Mouse (Mus musculus) gastrocnemius, adult 2 months (tissue): ENCODE results near the gene Os9. TPM values are rescaled to one million over a fixed set of nuclear protein-coding genes. Genes with fewer than 3 reads are reported as not detected.

Experiments
- DNase-seq: peaks from one replicate; pipeline ENCODE4 v3.0.0; 2022
- H3K27ac ChIP-seq: fragments of 200-600 bp; 2 replicates; pipeline ENCODE4 v1.8.1; 2022; ENCODE audit warnings: mild to moderate bottlenecking
- H3K4me3 ChIP-seq: fragments of 200-600 bp; 2 replicates; pipeline ENCODE4 v1.8.1; 2022; ENCODE audit warnings: mild to moderate bottlenecking, moderate library complexity
- CTCF ChIP-seq: fragments of 200-600 bp; IDR thresholded peaks from 2 replicates; pipeline ENCODE4 v1.8.1; 2022; ENCODE audit warnings: antibody characterized with exemption, mild to moderate bottlenecking, moderate library complexity
- intact Hi-C: fragments of 180-260 bp; cut with DNase I; formaldehyde crosslinking; loops from one replicate; pipeline ENCODE4 v1.15.1; 2025
- total RNA-seq, 2 experiments: library from RNA; stranded (reverse); gene quantifications; 2 replicates each; pipeline ENCODE4 v1.2.3; 2021

The Os9 gene
- total RNA-seq, 2 experiments from 2014 or later, result 10.9 to 15.1 TPM

DNA sequence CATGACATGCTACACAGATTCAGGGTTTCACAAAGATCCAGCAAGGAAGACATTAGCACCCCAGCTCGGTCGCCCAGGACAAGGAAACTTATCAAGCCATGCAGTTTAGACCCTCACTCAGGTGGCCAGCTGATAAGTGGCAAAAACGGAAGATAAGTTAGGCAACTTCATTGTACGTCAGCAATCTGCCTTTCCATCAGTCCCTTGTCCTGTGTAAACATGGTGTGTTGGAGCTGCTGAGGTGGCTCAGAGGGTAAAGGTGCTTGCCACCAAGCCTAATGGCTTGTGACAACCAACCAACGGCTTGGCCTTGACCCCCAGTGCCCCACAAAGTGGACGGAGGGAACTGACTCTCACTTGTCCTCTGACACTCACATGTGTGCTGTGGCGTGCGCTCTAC is 20.5 kb downstream of the Os9 start:
- no peak overlapping the region for H3K27ac ChIP-seq
- no peak overlapping the region for H3K4me3 ChIP-seq
- intact Hi-C loops, result no loop called here
- DNase-seq, result no peak
- TF ChIP-seq CTCF, result no peak

GRCm38 (mm10) chr10:127099868-127100267 is 21.1 kb downstream of the Os9 start:
- intact Hi-C loops, result no loop called here
- DNase-seq, result no peak
- no peak overlapping the region for H3K4me3 ChIP-seq
- TF ChIP-seq CTCF, result no peak
- no peak overlapping the region for H3K27ac ChIP-seq

DNA sequence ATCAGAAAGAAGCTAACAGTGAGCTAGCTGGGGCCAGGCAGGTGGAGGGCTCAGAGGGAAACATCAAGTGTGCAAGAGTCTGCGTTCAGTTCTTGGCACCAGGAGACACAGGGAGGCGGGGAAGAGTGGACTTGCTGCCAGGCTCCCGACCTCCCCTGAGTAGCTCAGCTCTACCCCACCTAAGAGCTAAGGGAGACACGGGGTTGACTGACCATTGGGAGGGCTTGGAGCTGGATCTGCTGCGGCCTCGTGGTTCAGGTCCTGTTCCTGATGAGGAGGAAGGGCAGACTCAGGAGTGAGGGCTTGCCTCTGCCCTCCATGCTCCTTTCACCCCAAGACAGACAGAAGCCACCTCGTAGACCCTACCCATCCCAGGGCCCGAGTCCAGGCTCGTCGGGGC is 21.7 kb downstream of the Os9 start:
- no peak overlapping the region for H3K27ac ChIP-seq
- intact Hi-C loops, result no loop called here
- no peak for TF ChIP-seq CTCF
- DNase-seq, result peak; percentile 11
- no peak overlapping the region for H3K4me3 ChIP-seq

GRCm38 (mm10) chr10:127098514-127098913 is 22.4 kb downstream of the Os9 start:
- no peak for TF ChIP-seq CTCF
- H3K4me3 ChIP-seq, result no peak overlapping the region
- intact Hi-C loops, result no loop called here
- peak; percentile 7 for DNase-seq
- no peak overlapping the region for H3K27ac ChIP-seq

- DNase-seq, result no peak
- no peak for TF ChIP-seq CTCF
- H3K27ac ChIP-seq, result no peak overlapping the region
- intact Hi-C loops, result no loop called here
- H3K4me3 ChIP-seq, result no peak overlapping the region
Observed at GRCm38 (mm10) chr10:127094382-127094802, 26.5 kb downstream of the Os9 start.

- Histone ChIP-seq H3K4me3 (no peak overlapping the region), H3K27ac (no peak overlapping the region)
- DNase-seq, result no peak
- no peak for TF ChIP-seq CTCF
- intact Hi-C loops, result no loop called here
Observed at GRCm38 (mm10) chr10:127092742-127093141, 28.2 kb downstream of the Os9 start.

DNA sequence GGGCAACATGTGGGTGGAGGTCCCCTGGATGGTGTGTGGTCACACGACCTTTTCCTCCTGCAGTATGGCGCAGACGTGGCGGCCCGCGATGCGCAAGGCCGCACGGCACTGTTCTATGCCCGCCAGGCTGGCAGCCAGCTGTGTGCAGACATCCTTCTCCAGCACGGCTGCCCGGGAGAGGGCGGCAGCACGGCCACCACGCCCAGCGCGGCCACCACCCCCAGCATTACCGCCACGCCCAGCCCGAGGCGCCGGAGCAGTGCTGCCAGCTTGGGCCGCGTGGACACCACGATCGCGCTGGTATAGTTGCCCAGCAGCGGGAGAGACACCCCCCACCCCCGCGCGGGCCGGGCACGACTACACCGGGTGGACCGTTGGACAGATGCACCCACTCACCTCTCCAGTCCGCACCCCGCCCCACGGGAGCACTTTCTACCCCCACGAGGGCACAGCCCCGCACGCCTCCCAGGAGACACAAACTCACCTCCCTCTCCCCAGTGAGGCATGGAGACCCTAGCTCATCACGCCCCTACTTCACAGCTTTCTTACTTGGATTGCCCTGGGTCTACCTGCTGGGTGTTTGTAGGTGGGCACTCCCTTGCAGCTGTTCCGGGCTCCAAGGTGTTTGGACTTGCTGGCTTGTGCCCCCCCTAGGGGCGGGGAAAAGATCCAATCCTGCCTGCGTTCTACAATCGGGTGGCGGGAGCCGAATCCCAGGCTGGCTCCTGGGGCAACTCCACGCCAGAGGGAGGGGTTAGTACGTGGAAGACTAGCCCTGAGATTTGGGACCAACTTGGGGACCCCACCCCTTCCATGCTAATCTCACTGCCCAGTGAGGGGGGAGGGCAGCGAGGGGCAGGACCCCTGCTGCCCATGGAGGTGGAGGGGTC is 29.2 kb downstream of the Os9 start:
- TF ChIP-seq CTCF, result no peak
- H3K4me3 ChIP-seq, result peak overlapping the region; percentile 59
- intact Hi-C loops, result no loop called here
- DNase-seq, result peak; percentile 63
- H3K27ac ChIP-seq, result no peak overlapping the region

DNA sequence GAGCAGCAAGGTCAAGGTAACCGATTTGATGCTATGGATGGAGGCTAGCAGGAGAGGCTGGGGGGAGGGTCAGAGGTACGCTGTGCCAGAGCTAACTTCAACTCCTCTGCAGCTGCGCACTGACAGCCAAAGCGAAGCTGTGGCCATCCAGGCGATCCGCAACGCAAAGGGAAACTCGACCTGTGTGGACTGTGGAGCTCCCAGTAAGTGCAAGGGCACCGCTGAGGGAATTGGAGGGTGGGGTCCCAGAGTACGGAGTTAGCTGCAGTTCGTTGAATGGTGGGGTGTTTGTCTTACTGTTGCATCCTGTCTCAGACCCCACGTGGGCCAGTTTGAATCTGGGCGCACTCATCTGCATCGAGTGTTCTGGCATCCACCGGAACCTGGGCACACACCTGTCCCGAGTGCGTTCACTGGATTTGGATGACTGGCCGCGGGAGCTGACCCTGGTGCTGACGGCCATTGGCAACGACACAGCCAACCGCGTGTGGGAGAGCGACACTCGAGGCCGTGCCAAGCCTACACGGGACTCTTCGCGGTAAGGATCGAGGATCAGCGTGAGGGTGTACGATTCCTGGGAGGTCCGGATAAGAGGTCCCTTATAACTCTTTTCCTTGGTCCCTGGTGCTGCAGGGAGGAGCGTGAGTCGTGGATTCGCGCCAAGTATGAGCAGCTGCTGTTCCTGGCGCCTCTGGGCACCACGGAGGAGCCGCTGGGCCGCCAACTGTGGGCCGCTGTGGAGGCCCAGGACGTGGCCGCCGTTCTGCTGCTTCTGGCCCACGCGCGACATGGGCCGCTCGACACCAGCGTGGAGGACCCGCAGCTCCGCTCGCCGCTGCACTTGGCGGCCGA is 30.1 kb downstream of the Os9 start:
- intact Hi-C loops, result no loop called here
- peak; percentile 74 for DNase-seq

GRCm38 (mm10) chr10:127085633-127086032 is 35.3 kb downstream of the Os9 start:
- H3K27ac ChIP-seq, result no peak overlapping the region
- TF ChIP-seq CTCF, result no peak
- no peak overlapping the region for H3K4me3 ChIP-seq
- intact Hi-C loops, result no loop called here
- no peak for DNase-seq

More for the DNA sequence above, 30.1 kb downstream of the Os9 start:
- Histone ChIP-seq H3K27ac (no peak overlapping the region), H3K4me3 (peak overlapping the region; percentile 59)
- TF ChIP-seq CTCF, result no peak

DNA sequence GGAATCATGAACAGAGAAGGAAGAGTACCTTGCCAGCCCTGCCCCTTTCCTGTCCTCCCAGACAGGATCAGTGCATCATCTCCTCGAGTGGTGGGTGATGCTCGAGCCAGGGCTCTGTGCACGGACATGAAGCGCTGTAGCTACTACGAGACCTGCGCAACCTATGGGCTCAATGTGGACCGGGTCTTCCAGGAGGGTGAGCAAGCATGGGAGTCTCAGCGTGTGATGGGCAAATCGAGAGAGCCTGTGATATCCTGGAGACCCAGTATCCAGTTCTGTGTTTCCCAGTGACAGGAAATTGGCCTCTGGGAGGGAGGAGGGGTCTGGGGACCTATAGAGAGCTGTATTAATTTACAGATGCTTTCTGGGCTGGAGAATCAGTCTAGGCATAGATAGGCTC is 35.9 kb downstream of the Os9 start:
- Histone ChIP-seq H3K4me3 (no peak overlapping the region), H3K27ac (no peak overlapping the region)
- intact Hi-C loops, result no loop called here
- TF ChIP-seq CTCF, result no peak
- DNase-seq, result peak; percentile 16

DNA sequence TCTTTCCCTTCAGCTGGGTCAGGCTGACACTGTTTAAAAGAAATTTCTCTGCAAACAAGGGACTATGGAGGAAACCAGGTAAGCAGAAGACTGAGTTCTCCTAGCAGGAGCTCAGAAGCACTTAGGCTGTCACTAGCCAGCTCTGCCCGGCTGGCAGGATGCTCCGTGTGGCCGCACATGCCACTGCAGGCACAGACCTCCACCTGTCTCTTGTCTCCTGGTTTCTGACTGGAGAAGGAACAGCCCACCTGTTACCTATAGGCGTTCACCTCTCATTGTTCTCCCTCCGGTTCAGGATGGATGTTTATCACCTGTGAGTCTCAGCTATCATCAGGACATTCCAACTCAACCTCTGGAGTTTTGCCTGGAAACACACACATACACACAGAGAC is 37.0 kb downstream of the Os9 start:
- no peak for TF ChIP-seq CTCF
- Histone ChIP-seq H3K4me3 (no peak overlapping the region), H3K27ac (no peak overlapping the region; the same call in 1 of the 2 replicates)
- intact Hi-C loops, result no loop called here
- peak; percentile 13 for DNase-seq

GRCm38 (mm10) chr10:127083292-127083914 is 37.5 kb downstream of the Os9 start:
- intact Hi-C loops, result no loop called here
- TF ChIP-seq CTCF, result no peak
- Histone ChIP-seq H3K27ac (peak overlapping the region; percentile 31; the same call in 1 of the 2 replicates), H3K4me3 (no peak overlapping the region)
- peak; percentile 13 for DNase-seq
